In genomic region chr16:90892081-90892480, GRCm38 (mm10) we compare ENCODE assay signal across 17 mouse cellular contexts. TPM values are rescaled to one million over a fixed set of nuclear protein-coding genes. Genes with fewer than 3 reads are reported as not detected.
A peak's percentile ranks its signal among the peaks of the same experiment; 100 is the strongest.
DNase-seq lines count a peak whose midpoint lies in the region; ATAC-seq and TF ChIP-seq lines count a peak whose summit lies in the region.
"Had no signal": no experiment of that assay in that cellular context is flagged by ENCODE, and none has a peak within 500 bp of the region (broad histone marks: within the 10 kb centered on the region; RNA-seq: fewer than 3 reads in every experiment).

No protein-coding gene starts in this region.

- no peaks in the 10 kb centered on the region for H3K27me3 ChIP-seq in embryonic facial prominence, embryonic 11.5 days (ENCODE audit: control insufficient read depth, insufficient read depth, low read length)
- H3K27me3 ChIP-seq in embryonic facial prominence, embryonic 10.5 days (replicated peaks; ENCODE audit: low read depth, poor library complexity, severe bottlenecking), result no peaks in the 10 kb centered on the region
- H3K27me3 ChIP-seq in intestine, embryonic 14.5 days (replicated peaks; ENCODE audit: control insufficient read depth, insufficient read depth, low read length), result 0 out of 2 replicates have a peak, but pooled peaks cover 3% of the 10 kb centered on the region
- 0 out of 2 replicates have a peak, but pooled peaks cover 4% of the 10 kb centered on the region for H3K27me3 ChIP-seq in intestine, postnatal 0 days (replicated peaks; ENCODE audit: control insufficient read depth, insufficient read depth, low read length)
- peaks cover 3% of the 10 kb centered on the region; the same call in 1 of the 2 replicates for H3K27me3 ChIP-seq in lung, embryonic 16.5 days (ENCODE audit: control insufficient read depth, insufficient read depth, low read depth, low read length)
- H3K27me3 ChIP-seq: forebrain, embryonic 13.5 days; midbrain, embryonic 15.5 days had no signal

- H3K36me3 ChIP-seq in embryonic facial prominence, embryonic 11.5 days (replicated peaks; ENCODE audit: control insufficient read depth, insufficient read depth, low read depth, low read length), result no peaks in the 10 kb centered on the region
- H3K36me3 ChIP-seq in embryonic facial prominence, embryonic 10.5 days (replicated peaks), result no peaks in the 10 kb centered on the region
- H3K36me3 ChIP-seq in intestine, embryonic 14.5 days (ENCODE audit: control insufficient read depth, insufficient read depth, low read length), result no peaks in the 10 kb centered on the region
- no peaks in the 10 kb centered on the region for H3K36me3 ChIP-seq in intestine, postnatal 0 days (ENCODE audit: control insufficient read depth, insufficient read depth)
- H3K36me3 ChIP-seq in lung, embryonic 16.5 days (ENCODE audit: control insufficient read depth, insufficient read depth, low read length), result no peaks in the 10 kb centered on the region
- H3K36me3 ChIP-seq: liver, embryonic 12.5 days; midbrain, embryonic 15.5 days had no signal

- peak; percentile 54 for DNase-seq in embryonic facial prominence, embryonic 11.5 days (ENCODE audit: low spot score)
- no peak for DNase-seq in embryonic facial prominence, embryonic 10.5 days (ENCODE audit: low spot score)
- no peak for DNase-seq in intestine, embryonic 14.5 days (ENCODE audit: low spot score)
- DNase-seq in lung, adult 18-20 months, result no peak
- DNase-seq in spleen, postnatal 4 days (ENCODE audit: low spot score in 2 of 2), result no peak
- no peak for DNase-seq in thymus, adult 18-20 months
- DNase-seq: adrenal gland, adult 2 months; cerebellum, adult 11 months; cerebellum, postnatal 25 days; spleen, adult 18-20 months; thymus, postnatal 25 days had no signal

- no peak for ATAC-seq in embryonic facial prominence, embryonic 11.5 days (replicated peaks; ENCODE audit: insufficient number of reproducible peaks, low FRiP score, low TSS enrichment, low read depth)
- ATAC-seq in intestine, embryonic 14.5 days (replicated peaks; ENCODE audit: low FRiP score, low TSS enrichment, low read depth), result no peak
- ATAC-seq in intestine, postnatal 0 days, result no peak
- 0 out of 2 replicates have a peak, but pooled peaks have one; percentile 26 for ATAC-seq in lung, embryonic 16.5 days (ENCODE audit: low read depth)
- ATAC-seq: forebrain, embryonic 13.5 days; hindbrain, embryonic 16.5 days; liver, embryonic 12.5 days; midbrain, embryonic 15.5 days had no signal

- H3K4me2 ChIP-seq in embryonic facial prominence, embryonic 11.5 days (ENCODE audit: low read depth, low read length), result no peak overlapping the region
- peak overlapping the region; percentile 7; the same call in 1 of the 2 replicates for H3K4me2 ChIP-seq in intestine, embryonic 14.5 days (ENCODE audit: low read length)
- no peak overlapping the region; the same call in 1 of the 2 replicates for H3K4me2 ChIP-seq in intestine, postnatal 0 days (replicated peaks; ENCODE audit: low read depth)
- 0 out of 2 replicates have a peak overlapping the region, but pooled peaks have one; percentile 5 for H3K4me2 ChIP-seq in lung, embryonic 16.5 days (ENCODE audit: low read depth, low read length)
- H3K4me2 ChIP-seq: forebrain, embryonic 13.5 days; liver, embryonic 12.5 days; midbrain, embryonic 15.5 days had no signal

- no peak overlapping the region for H3K4me3 ChIP-seq in embryonic facial prominence, embryonic 11.5 days (ENCODE audit: low read depth, low read length)
- H3K4me3 ChIP-seq in embryonic facial prominence, embryonic 10.5 days, result no peak overlapping the region
- H3K4me3 ChIP-seq in intestine, embryonic 14.5 days (ENCODE audit: low read depth, low read length), result no peak overlapping the region
- no peak overlapping the region for H3K4me3 ChIP-seq in intestine, postnatal 0 days (ENCODE audit: low read depth, low read length)
- no peak overlapping the region for H3K4me3 ChIP-seq in lung, embryonic 16.5 days (ENCODE audit: low read length)
- H3K4me3 ChIP-seq: forebrain, embryonic 13.5 days; liver, embryonic 12.5 days; midbrain, embryonic 15.5 days had no signal

- WGBS in embryonic facial prominence, embryonic 11.5 days, result 43% methylated on average over 8 of the region's 8 CpGs
- WGBS in embryonic facial prominence, embryonic 10.5 days, result 70% methylated on average over 8 of the region's 8 CpGs
- WGBS in intestine, embryonic 14.5 days, result 9% methylated on average over 8 of the region's 8 CpGs
- WGBS in intestine, postnatal 0 days, result 15% methylated on average over 8 of the region's 8 CpGs
- WGBS in lung, embryonic 16.5 days, result 13% methylated on average over 8 of the region's 8 CpGs

- no peaks in the 10 kb centered on the region for H3K4me1 ChIP-seq in embryonic facial prominence, embryonic 11.5 days (ENCODE audit: control insufficient read depth, insufficient read depth, low read length)
- 0 out of 2 replicates have a peak, but pooled peaks cover 6% of the 10 kb centered on the region for H3K4me1 ChIP-seq in embryonic facial prominence, embryonic 10.5 days
- H3K4me1 ChIP-seq in intestine, embryonic 14.5 days (replicated peaks; ENCODE audit: control insufficient read depth, insufficient read depth, low read length), result peaks cover 9% of the 10 kb centered on the region; the same call in 1 of the 2 replicates
- no peaks in the 10 kb centered on the region; the same call in 1 of the 2 replicates for H3K4me1 ChIP-seq in intestine, postnatal 0 days (replicated peaks; ENCODE audit: control insufficient read depth, insufficient read depth, low read length)
- H3K4me1 ChIP-seq in lung, embryonic 16.5 days (replicated peaks; ENCODE audit: control insufficient read depth, insufficient read depth, low read length), result peaks cover 8% of the 10 kb centered on the region; the same call in 1 of the 2 replicates
- H3K4me1 ChIP-seq: forebrain, embryonic 13.5 days; liver, embryonic 12.5 days had no signal

- TF ChIP-seq CTCF in intestine, postnatal 0 days (IDR thresholded peaks at IDR 0.05; ENCODE audit: low read depth), result no peak

- H3K27ac ChIP-seq in embryonic facial prominence, embryonic 11.5 days (replicated peaks; ENCODE audit: low read depth, low read length), result no peak overlapping the region
- H3K27ac ChIP-seq in embryonic facial prominence, embryonic 10.5 days (replicated peaks), result no peak overlapping the region
- no peak overlapping the region for H3K27ac ChIP-seq in intestine, embryonic 14.5 days (ENCODE audit: low read depth)
- no peak overlapping the region for H3K27ac ChIP-seq in intestine, postnatal 0 days (ENCODE audit: low read depth, low read length)
- H3K27ac ChIP-seq in lung, embryonic 16.5 days (ENCODE audit: low read length), result no peak overlapping the region
- H3K27ac ChIP-seq: forebrain, embryonic 13.5 days; liver, embryonic 12.5 days; midbrain, embryonic 15.5 days had no signal

- no peaks in the 10 kb centered on the region for H3K9me3 ChIP-seq in embryonic facial prominence, embryonic 11.5 days (replicated peaks; ENCODE audit: control insufficient read depth, low read length)
- 0 out of 2 replicates have a peak, but pooled peaks cover 5% of the 10 kb centered on the region for H3K9me3 ChIP-seq in embryonic facial prominence, embryonic 10.5 days
- no peaks in the 10 kb centered on the region for H3K9me3 ChIP-seq in intestine, embryonic 14.5 days (ENCODE audit: control insufficient read depth, low read length)
- H3K9me3 ChIP-seq in intestine, postnatal 0 days (ENCODE audit: control insufficient read depth), result no peaks in the 10 kb centered on the region
- 0 out of 2 replicates have a peak, but pooled peaks cover 3% of the 10 kb centered on the region for H3K9me3 ChIP-seq in lung, embryonic 16.5 days (ENCODE audit: control insufficient read depth, low read length)
- H3K9me3 ChIP-seq: midbrain, embryonic 15.5 days had no signal

- no peak overlapping the region for H3K9ac ChIP-seq in embryonic facial prominence, embryonic 11.5 days (replicated peaks; ENCODE audit: low read length)
- H3K9ac ChIP-seq in intestine, embryonic 14.5 days (ENCODE audit: low read length), result no peak overlapping the region
- H3K9ac ChIP-seq in intestine, postnatal 0 days (ENCODE audit: low read depth, low read length), result no peak overlapping the region
- no peak overlapping the region for H3K9ac ChIP-seq in lung, embryonic 16.5 days (ENCODE audit: low read length)
- H3K9ac ChIP-seq: forebrain, embryonic 13.5 days; liver, embryonic 12.5 days; midbrain, embryonic 15.5 days had no signal

RNA-seq across cellular contexts. Expression of gene Cfap298, which starts 42.8 kb away (rescaled TPM):
- 46.8 and 49.7 TPM in 2 replicates for polyA plus RNA-seq in embryonic facial prominence, embryonic 11.5 days (2014; fragmentation: Nextera tagmentation; extraction: Ambion mirVana)
- 50.1 and 58.2 TPM in 2 replicates for polyA plus RNA-seq in embryonic facial prominence, embryonic 10.5 days (2016; fragmentation: Nextera tagmentation; extraction: Ambion mirVana)
- 35.7 and 38.4 TPM in 2 replicates for polyA plus RNA-seq in intestine, embryonic 14.5 days (2014; fragmentation: Nextera tagmentation; extraction: Ambion mirVana)
- polyA plus RNA-seq in intestine, postnatal 0 days (2015; fragmentation: Nextera tagmentation; extraction: Ambion mirVana), result 20.1 and 22.1 TPM in 2 replicates
- polyA plus RNA-seq in lung, embryonic 16.5 days (2015; fragmentation: Nextera tagmentation; extraction: Ambion mirVana), result 57.2 and 59.2 TPM in 2 replicates

Comparison
In these comparisons a context has a peak if more than half of its experiments do, and no peak if none do; other contexts are left out.
1. H3K4me2 ChIP-seq: peak in intestine, embryonic 14.5 days (single experiment) and lung, embryonic 16.5 days (single experiment); none in embryonic facial prominence, embryonic 11.5 days (single experiment) and intestine, postnatal 0 days (single experiment).